Mouse (Mus musculus) subcutaneous adipose tissue, adult 2 months (tissue): ENCODE measurements around the gene Tmem17. TPM values are rescaled to one million over a fixed set of nuclear protein-coding genes. Genes with fewer than 3 reads are reported as not detected.

Experiments used
- polyA plus RNA-seq: library from polyadenylated mRNA; depleted of rRNA; stranded (reverse); fragments of >200 nt; gene quantifications from 2 replicates; pipeline ENCODE4 v1.2.3, GENCODE M21; 2012; ENCODE audit warnings: low replicate concordance; rRNA removed

Gene Tmem17
- 4.3 and 5.4 TPM in 2 replicates for polyA plus RNA-seq

DNA sequence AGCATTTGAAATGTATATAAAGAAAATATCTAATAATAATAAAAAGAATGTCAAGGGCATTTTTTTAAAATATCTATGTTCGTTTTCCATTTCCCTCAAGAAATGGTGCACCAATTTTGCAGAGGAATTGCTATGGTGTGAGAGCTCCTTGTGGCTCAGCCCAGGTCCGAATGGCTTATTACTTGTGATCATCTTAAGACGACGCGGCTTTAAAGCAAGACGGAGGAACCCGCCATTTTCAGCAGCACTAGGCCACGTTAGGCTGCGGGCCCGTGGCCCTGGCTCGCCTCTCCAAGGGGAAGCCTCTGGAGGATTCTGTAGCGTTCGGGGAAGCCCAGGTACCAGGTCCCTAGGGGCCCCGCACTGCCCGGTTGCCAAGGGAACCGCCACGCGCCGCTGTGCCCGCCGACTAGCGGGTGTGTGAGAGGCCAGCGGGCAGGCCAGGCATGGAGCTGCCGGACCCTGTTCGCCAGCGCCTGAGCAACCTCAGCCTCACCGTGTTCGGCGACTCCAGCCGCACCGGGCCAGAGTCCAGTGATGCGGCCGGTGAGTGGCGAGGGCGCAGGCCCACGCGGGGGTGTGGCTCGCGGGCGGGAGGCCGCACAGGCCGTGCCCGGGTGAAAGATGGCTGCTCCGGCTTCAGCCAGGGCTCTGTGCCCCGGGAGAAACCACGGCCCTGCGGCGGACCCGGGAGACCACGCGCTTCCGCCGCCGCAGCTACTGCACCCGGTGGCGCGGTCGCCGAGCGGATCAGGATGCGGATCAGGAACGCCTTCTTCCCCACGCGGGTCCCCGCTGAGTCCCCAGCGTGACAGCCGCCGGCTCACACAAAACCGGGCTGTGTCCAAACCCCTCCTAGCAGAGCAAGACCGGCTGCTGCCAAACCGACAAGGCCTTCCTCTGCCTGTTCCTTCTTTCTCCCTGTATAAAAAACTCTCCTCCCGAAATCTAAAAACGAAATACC lies at the start of gene Tmem17:
Gene Tmem17 (plus strand): TSS at position 51 of the 964 bp plus-strand sequence.

Other genes starting within 250 kb of the Tmem17 start
- 2.8 and 5.3 TPM in 2 replicates for gene Ehbp1, start 169.8 kb upstream of the Tmem17 start, polyA plus RNA-seq